Mouse (Mus musculus) right cerebral cortex, adult 2 months (tissue): ENCODE results near the gene Pdcd7.

ENCODE experiments used
- DNase-seq, 2 experiments: peaks; one replicate each; pipeline ENCODE4 v3.0.0; 2021 to 2022; ENCODE audit warnings: low spot score in 2 of 2

The Pdcd7 gene

GRCm38 (mm10) chr9:65394360-65394759, 48.5 kb downstream of the Pdcd7 start:
- DNase-seq, result no peak

GRCm38 (mm10) chr9:65398279-65398678, 52.4 kb downstream of the Pdcd7 start, which contains the start of gene Rasl12:
Gene Rasl12, plus strand, starts transcription at chr9:65398506.
- peak; percentile 35 to 49 for DNase-seq

GRCm38 (mm10) chr9:65399934-65400333, 54.0 kb downstream of the Pdcd7 start:
- no peak for DNase-seq

- peak; percentile 69 to 83 for DNase-seq
These were observed 58.7 kb downstream of the Pdcd7 start for GRCm38 (mm10) chr9:65404331-65405183.

GRCm38 (mm10) chr9:65405184-65405449, 59.2 kb downstream of the Pdcd7 start:
- no peak for DNase-seq

GRCm38 (mm10) chr9:65407327-65407726, 61.4 kb downstream of the Pdcd7 start:
- no peak for DNase-seq

- DNase-seq, result no peak
These were observed 62.0 kb downstream of the Pdcd7 start for GRCm38 (mm10) chr9:65407861-65408260.

- no peak for DNase-seq
These were observed 63.0 kb downstream of the Pdcd7 start for GRCm38 (mm10) chr9:65408871-65409295.
